Mouse (Mus musculus) spleen, embryonic (tissue): Measurements from ENCODE around the gene Tmem255b.

Source experiments
- CTCF ChIA-PET: fragments of 350-600 bp; sonication (Branson Sonifier 250); formaldehyde crosslinking; loops from one replicate; lab custom pipeline; 2022; lab: Charles Lee

Tmem255b gene

DNA sequence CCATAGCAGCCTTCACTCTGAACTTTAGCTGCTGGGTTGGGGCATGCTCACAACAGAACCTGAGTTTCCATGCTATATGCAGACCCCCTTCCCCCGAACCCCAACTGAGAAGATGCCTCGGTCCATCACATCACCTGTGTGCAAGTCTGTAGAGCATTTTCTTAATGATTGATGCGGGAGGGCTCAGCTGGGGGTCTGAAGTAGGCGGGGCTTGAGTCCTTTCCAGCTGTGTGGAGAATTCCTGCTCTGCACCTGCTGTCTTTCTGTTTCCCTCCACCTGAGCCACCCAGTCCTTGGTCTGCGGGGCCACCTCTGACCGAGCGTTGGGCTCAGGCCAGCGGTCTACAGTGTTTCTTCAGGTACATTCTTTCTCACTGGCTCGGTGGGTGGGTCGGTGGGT is at the start of gene Tmem255b:
Gene Tmem255b (plus strand): TSS at position 301 of the 400 bp plus-strand sequence.
- CTCF ChIA-PET: no interaction called here

DNA sequence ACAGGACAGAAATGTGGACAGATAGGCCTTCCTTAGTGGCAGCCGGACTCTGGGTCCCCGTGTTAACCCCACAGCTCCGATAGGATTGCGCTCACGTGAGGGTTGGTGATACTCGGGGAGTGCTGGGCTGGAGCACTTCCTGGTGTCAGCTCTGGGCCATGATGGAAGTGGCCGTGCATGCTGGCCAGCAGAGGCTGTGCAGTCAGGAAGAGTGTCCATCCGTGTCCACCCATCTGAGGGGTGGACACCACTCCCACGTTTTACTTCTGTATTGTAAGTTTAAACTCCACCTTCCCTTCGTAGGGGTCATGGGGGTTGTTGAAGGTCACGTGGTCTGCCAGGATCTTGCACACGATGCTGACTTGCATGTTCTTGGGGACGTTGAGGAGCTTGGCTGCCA is 48.6 kb upstream of the Tmem255b start:
- CTCF ChIA-PET: no interaction called here

DNA sequence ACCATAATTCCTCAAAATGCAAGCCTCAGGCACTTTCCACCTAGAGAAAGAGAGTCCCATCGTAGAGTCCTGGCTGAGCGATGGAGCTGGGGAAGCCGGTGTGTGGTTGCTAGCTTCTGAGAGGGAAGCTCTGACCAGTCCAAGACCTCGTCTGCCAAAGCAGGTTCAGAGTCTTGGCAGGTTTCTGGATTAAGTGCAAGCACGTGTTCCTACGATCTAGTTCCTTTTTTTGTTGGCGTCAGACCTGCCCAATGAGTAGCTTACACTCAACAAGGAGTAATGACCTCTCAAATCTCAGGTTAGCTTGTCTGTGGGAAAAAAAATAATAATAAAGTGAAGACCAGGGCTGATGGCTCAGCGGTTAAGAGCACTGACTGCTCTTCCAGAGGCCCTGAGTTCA is 47.3 kb upstream of the Tmem255b start:
- CTCF ChIA-PET: no interaction called here

DNA sequence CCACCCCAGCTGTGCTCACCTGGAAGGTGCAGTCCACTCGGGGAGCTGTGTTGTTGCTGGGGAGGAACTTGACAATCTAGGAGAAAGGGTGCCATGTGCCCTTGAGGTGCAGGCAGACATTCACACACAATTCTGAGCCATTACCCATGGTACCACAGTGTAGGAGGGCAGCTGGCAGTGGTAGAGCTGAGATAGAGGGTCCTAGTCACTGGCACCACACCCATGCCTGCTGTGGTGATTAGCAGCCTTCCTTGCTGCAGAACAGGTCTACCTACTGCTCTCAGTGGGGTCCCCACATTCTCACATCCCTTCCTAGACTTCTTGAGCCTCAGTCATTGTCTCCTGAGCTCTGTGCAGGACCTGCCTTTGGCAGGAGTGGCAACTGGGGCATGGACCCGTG is 46.2 kb upstream of the Tmem255b start:
- CTCF ChIA-PET: no interaction called here

DNA sequence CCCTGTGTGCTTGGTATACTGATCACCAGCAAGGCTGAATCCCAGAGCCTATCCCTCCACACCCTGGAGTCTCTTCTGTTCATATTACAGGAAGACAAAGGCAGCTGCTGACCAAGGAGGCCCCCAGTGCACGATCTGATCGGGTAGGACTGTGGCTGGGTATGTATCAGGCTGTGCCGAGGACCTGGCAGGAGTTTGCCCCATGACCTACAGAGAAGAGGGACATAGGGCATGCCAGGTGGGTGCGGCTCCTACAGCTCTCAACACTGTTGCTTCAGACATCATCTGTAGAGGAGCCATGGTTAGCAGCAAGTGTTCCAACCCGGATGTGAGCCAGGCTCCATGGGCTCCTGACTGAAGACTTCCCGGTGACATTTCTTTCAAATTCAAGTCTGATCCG is 41.1 kb upstream of the Tmem255b start:
- CTCF ChIA-PET: no interaction called here

DNA sequence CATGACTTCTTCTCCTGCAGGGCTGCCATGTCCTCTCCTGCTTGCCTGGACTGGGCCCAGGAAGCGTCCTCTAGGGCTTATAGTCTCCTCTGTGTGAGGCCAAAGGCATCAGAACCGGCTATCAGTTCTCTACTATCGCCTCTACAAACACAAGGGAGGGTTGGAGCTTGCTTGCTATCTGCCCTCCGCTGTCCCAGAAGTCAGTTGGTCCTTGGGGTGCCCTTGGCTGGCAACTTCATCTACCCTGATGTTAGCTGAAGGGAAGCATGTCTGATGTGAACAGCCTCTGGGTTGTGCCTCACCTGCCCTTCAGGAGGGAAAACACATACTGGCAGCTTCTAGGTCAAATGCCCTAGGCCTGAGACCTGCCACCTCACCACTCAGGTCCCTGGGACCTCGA is 38.3 kb upstream of the Tmem255b start, which contains the start of gene Atp4b:
Gene Atp4b (minus strand): TSS at position 101 of the 400 bp plus-strand sequence.
- CTCF ChIA-PET: interaction anchor here (0.6 kb wide), 1 partner anchor 335 kb away, joined by 7 read pairs; no protein-coding TSS in a partner anchor

DNA sequence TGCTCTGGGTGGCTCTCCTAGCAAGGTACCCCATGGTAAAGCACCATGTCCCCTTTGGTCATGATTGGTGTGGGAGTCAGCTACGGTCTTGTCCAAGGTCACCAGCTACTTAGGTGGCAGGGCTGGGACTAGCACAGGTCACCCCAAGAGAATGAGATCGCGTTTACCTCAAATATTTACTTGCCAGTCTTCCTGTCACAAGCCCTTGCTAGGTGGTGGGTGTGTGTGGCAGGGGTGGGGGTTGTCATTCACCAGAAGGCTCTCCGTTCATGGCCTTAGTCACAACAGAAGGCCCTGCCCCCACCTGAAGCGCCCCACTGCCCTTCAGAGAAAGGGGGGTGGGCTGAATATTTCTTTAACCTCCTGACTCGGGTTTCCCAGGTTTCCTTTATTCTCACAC is 31.5 kb upstream of the Tmem255b start:
- CTCF ChIA-PET: no interaction called here

DNA sequence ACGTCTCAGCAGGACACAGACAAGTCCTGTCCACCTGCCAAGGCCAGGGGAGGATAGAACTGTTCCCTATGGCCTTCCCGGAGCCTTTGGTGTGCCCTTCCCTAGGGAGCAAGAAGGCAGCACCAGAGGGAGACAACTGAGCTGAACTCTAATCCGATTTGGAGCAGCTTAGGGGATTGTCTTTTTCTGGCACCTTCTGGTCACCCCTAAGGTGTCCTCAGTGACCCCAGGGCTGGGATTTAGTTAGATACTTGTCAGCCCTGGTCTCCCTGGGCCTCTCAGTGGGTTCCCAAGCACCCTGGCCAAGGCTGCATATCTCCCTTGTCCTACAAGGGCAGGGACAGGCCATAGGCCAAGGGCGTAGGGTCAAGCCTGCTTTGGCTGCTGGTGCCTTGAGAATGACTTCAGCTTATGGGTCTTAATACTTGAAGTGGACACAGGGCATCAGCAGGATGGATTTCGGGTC is 30.3 kb upstream of the Tmem255b start, which contains the start of gene Grk1:
Gene Grk1 (plus strand): TSS at position 416 of the 466 bp plus-strand sequence.
- CTCF ChIA-PET: no interaction called here

DNA sequence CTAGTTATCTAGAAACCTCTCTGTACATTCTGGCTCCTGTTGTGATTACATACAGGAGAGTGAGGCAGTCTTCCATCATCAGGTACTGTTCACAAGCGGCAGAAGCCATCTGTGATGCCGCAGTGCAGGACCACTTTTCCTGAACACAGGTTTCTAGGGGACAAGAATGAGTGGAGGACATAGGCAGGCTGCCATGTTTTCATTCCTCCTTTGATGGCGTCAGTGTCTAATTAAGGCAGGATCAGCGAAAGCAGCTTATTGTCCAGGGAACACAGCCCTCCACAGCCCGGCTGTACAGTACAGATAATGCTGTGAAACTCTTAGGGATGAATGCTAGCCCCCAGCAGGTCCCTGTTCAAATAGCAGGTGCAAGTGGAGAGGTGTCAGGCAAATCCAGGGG is 29.0 kb upstream of the Tmem255b start:
- CTCF ChIA-PET: interaction anchor here (0.7 kb wide), 1 partner anchor 15 kb away, joined by 3 read pairs; no protein-coding TSS in a partner anchor

DNA sequence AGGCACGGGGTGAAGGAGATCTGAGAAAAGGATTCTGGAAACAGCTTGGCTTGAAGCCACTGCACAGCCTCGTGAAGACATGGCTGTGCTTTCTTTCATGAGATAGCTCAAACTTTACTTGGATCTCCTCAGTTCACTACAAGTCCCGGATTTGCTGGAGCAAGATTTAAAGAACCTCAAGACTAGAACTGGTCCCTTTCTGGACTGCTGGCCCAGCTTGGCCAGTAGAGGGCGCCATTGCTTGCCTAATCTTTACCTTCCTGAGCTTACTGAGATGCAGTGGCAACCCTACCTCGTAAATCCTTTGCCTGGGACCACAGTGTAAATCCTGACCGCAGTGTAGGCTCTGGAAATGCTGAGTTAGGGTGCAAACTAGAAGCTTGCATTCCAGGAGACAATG is 23.4 kb upstream of the Tmem255b start:
- CTCF ChIA-PET: interaction anchor here (1.0 kb wide), 1 partner anchor 123 kb away, joined by 4 read pairs; no protein-coding TSS in a partner anchor

DNA sequence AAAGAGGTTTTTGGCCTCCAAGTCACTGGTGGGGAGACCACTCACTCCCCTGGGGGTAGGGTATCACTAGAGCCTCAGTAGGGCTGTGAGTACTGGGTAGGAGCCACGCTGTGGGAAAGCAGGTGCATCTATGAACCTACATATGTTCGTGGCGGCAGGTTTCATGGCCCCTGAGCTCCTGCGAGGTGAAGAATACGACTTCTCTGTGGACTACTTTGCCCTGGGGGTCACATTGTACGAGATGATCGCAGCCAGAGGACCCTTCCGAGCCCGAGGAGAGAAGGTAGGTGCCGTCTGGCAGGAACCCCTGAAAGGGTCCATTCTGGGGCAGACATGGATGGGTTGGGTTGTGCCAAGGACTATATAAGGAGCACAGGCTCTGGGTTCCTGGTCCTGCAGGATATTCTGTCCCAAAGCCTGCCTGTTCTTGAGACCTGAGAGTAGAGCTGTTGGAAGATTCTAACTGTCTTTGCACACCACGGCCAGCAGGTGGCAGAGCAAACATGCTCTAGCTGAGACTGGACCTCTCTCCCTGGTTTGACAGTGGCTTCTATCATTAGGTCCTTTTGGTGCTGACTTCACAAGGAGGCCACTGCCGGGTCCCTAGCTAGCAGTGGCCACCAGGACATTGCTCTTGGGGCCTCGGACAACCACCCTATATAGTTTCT is 22.0 kb upstream of the Tmem255b start:
- CTCF ChIA-PET: interaction anchor here (0.7 kb wide), 1 partner anchor 27 kb away, joined by 3 read pairs; no protein-coding TSS in a partner anchor

DNA sequence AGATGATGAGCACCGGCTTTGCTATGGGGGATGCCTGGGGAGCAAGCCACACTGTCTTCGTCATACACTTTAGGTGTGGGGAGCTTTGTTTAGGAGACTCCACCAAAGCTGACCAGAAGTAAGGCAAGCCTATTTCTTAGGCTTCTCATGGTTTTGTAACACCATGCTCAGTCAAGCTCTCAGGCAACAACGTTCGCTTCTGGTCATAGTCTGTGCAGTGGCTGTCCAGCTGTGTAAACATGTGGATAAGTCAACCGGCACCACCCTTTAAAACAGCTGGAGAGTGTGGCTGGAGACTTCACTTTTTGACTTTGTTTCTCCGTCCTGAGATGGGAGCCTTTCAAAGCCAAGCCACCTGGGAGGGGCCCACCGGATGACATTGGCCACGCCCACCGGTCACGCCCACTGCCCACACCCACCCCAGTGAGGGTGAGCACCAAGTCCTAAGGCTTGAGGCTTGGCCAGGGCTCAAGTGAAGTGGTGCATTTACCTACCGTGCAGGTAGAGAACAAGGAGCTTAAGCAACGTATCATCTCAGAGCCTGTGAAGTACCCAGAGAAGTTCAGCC is 21.1 kb upstream of the Tmem255b start:
- CTCF ChIA-PET: interaction anchor here (0.7 kb wide), 2 partner anchors 26 to 620 kb away, joined by 3 to 6 read pairs; no protein-coding TSS in a partner anchor

DNA sequence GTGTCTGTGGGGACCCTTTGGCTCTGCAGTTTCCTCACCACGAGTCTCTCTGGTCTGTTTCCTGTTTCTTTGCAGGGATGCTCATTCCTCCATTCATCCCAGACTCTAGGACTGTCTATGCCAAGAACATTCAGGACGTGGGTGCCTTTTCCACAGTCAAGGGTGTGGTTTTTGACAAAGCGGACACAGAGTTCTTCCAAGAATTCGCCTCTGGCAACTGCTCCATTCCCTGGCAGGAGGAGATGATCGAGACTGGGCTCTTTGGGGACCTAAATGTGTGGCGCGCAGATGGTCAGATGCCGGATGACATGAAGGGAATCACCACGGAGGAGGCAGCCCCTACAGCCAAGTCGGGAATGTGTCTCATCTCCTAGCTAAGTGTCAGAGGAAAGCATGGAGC is 19.1 kb upstream of the Tmem255b start:
- CTCF ChIA-PET: no interaction called here

DNA sequence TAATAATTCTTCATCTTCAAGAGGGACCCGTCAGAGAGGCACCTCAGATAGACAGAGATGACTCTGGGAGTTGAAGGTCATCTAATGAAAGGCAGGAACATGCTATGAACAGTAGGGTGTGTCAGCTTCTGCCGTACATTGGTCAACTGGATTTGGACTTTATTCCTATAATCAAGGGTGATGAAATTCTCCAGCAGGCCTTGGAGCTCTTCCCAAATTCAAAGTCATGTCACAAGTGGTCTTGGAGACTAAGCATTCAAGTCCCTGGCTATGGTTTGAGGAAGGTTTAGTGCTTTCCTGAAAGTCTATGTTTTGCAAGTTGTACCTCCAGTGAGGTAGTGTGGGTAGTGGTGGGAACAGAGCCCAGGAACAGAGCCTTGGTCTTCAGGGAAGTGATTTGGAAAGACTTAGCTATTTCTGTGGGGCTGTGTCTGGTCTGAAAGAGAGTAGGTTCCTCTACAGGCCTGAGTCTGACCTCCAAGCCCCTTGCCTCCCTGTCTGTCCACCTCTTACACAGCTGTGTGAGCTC is 15.8 kb upstream of the Tmem255b start:
- CTCF ChIA-PET: no interaction called here

DNA sequence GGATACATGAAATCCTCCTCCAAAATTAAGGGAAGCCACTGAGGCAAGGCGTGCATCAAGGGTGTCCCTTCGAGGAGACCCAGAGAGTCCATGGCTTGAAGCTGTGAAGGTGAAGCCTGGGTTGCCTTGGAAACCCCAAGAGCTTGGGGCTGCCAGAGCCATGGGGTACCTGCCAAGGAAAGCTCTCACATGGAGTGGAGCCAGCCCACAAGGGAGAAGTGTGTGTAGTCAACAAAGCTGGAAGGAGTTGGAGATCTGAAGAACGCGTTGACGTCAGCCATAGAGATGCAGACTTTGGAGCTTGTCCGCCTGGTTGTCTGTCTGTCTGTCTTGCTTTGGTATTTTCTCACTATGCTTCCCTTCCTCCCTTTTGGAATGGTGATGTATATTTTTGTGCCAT is 14.0 kb upstream of the Tmem255b start:
- CTCF ChIA-PET: interaction anchor here (0.5 kb wide), 1 partner anchor 15 kb away, joined by 3 read pairs; no protein-coding TSS in a partner anchor

DNA sequence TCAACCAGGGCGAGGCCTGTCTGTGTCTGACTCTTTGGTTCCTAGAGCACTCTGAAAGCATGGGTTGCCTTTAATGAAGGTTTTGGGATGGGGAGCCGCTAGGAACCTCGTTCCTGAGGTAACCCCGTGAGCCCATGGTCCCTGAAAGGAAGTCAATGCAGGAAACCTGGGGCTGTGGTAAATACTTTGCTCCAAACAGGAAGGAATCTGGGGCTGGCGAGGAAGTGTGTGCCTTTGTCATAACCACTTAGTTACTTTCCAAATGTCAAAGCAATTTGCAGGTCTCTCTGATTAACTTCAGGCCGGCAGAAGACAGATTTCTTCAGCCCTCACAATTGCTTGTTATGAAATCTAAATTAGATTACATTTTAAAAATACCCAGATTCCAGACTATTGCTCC is 7.6 kb upstream of the Tmem255b start:
- CTCF ChIA-PET: no interaction called here

DNA sequence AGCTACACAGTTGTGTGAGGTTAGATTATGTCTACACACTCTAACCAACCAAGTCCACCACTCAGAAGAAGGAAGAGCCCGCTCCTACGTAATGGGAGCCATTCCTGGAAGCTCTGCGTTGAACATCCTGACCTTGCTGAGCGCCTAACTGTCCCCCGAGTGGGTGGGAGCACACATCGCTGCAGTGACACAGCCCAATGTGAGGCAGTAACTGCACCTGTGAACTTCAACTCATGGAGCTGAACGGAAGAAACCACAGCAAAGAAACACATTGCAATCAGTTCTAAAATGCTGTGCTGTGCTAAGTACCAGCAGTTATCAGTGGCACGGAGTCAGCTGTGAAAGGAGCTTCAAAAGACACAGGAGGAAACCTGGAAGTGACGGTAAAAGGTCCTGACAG is 6.8 kb upstream of the Tmem255b start:
- CTCF ChIA-PET: no interaction called here

DNA sequence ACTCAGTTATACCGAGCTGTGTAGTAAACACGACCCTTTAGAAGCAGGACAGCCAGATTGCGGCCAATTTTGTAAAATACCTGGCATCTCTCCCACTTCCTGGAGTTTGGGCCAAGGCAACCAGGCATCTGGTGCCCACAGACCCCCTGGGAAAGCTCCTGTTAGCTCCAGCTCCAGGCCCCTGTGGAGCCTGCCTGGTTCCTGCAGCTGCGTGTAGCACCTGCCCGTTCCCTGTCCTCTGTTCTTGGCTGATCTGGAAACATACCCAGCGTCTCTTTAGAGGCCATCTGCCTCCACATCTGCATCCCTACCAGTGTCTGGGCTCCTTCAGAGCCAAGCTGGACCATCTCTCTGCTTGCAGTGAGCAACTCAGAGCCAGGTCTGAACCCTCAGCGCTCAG is 4.6 kb upstream of the Tmem255b start:
- CTCF ChIA-PET: no interaction called here

DNA sequence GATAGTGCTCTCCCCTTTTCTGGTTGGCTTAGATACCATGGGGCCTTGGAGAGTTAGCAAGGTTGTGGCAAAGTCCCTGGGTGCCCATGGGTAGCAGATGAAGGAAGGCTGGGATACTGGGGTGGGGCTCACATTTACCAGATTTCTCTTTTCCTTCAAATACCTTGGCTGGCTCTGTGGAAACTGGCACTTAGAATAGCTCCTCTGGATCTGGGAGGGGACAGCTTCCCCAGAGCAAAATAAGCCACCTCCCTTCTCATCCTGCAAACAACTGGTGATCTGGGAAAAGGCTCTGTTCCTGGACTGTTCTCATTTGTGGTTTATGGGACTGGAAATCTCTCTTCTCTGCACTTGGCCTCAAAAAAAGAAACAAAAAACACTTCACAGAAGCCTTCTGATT is 4.1 kb upstream of the Tmem255b start:
- CTCF ChIA-PET: no interaction called here

DNA sequence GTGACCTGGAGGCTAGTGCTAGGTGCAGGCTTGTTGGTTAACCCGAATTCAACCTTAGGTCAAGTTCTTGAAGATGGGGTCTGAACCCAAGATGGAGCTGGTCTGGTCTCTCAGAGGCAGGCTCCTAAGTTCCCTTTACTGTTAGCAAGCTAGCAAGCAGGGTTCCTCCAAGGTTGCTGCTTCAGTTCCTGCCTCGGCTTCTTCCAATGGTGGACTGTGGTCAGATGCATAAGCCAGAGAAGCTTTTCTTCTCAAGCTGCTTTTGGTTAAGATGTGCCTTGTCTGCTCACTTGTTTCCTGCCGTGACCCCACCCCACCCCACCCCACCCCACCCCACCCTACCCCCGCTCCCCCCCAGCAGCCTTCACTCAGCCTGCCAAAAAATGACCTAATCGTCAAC is 1.9 kb upstream of the Tmem255b start:
- CTCF ChIA-PET: no interaction called here

DNA sequence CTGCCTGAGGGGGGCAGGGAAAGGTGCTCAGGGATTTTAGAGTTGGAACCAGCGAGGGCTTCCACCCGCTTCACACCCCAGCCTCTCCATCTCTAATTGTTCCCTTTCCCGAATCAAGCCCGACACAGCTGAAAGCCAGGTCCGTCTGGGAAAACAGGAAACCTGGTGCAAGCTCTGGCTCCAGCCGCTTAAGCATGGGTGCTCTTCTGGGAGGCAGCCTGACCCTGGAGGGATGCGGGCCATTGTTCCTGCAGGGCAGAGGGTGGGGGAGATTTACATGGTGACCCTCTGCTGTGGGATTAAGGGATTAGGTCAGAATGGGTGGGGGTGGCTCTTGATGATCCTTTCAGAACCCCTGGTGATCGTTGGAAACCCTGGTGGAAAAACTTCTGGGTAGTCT is 1.1 kb downstream of the Tmem255b start:
- CTCF ChIA-PET: no interaction called here

DNA sequence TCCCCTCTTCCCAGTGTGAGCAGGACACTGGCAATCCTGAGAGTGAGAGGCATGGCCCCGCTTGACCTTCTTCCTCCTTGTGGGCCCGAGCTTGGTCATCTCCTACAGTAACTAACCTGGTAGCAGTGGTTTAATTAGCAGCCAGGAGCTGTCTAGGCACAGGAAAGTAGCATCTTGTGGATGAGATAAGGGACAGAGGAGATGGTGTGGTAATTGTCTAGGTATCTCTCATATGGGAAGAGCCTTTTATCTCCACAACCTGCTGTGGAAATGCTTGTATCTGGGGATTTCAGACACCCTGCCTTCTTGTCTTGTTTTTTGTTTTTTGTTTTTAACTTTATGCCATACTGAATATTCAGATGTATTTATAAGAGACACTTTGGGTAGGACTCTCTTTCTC is 2.5 kb downstream of the Tmem255b start:
- CTCF ChIA-PET: no interaction called here

DNA sequence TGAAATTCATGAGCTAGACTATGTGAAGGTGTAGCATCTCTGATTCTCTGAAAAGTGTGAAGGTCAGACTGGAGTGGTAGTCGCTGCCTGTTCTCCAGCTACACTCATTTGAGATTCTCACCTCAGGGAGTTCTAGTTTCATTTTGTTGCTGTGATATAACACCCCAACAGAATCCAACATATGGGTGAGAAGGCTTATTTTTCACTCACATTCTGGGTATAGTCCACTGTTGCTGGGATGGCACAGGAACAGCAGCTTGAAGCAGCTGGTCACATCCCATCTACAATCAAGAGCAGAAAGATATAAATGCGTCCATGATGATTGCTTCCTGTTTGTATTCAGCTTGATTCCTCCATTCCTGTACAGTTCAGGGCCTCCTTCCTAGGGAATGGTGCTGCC is 7.2 kb downstream of the Tmem255b start:
- CTCF ChIA-PET: no interaction called here
